ENCODE assay signal across 8 mouse cellular contexts in the genomic region with DNA sequence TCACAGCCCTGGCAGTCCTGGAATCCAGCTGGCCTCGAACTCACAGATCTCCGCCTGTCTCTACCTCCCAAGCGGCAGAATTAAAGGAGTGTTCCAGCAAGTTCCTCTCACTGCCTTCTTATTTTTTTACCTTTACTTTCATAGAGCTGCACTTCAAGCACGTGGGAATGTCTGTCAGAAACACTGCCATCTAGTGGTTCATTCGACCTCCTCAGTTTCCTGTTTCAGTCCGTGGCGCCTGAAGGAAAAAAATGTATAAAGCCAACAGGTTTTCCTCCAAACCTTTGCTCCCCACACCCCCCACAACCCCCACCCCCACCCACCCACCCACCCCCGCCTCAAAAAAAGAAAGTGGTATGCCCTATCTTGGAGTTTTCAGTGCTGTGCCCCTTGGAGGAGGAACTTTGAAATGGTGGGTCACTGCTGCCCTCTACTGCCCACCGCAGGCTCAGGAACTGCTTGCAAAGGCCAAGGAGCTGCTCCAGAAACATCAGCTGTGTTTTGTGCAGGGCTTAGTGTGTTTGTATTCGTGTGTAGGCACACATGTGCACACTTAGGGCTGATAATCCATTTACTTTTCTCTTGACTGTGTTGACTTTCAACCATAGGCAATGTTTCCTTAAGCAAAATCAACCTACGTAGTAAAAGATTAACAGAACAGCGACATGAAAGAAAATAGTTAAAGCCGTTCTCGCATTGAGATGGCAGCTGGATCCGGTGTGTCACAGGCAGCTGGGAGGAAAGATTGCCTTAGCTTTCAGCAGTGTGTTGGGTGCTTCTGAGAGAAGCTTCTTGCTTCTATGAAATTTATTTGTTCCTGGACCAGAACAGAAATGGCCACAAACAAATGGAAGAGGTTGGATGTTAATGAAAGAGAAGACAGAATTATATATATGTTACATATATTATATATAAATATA. TPM values are rescaled to one million over a fixed set of nuclear protein-coding genes. Genes with fewer than 3 reads are reported as not detected.
A peak's percentile ranks its signal among the peaks of the same experiment; 100 is the strongest.
DNase-seq lines count a peak whose midpoint lies in the region; ATAC-seq and TF ChIP-seq lines count a peak whose summit lies in the region.

No protein-coding gene starts in this region.

- no peaks in the 10 kb centered on the region for H3K4me1 ChIP-seq in bone marrow, adult 2 months (ENCODE audit: control insufficient read depth, insufficient read depth, low read length)
- H3K4me1 ChIP-seq in heart, embryonic 11.5 days (ENCODE audit: control insufficient read depth, insufficient read depth, low read length), result no peaks in the 10 kb centered on the region
- 0 out of 2 replicates have a peak, but pooled peaks cover 2% of the 10 kb centered on the region for H3K4me1 ChIP-seq in kidney, embryonic 15.5 days
- no peaks in the 10 kb centered on the region for H3K4me1 ChIP-seq in limb, embryonic 15.5 days

- 25% methylated on average over 15 of the region's 15 CpGs for WGBS in bone marrow, adult 2 months
- 25% methylated on average over 15 of the region's 15 CpGs for WGBS in heart, embryonic 11.5 days (ENCODE audit: insufficient replicate concordance)
- WGBS in kidney, embryonic 15.5 days, result 19% methylated on average over 15 of the region's 15 CpGs
- WGBS in limb, embryonic 15.5 days, result 20% methylated on average over 15 of the region's 15 CpGs

- peak; percentile 84 to 86 for DNase-seq in B cell, adult 2 months
- DNase-seq in spleen, postnatal 36 days (ENCODE audit: low spot score in 2 of 2), result peak; percentile 64 to 68

- no peaks in the 10 kb centered on the region for H3K9me3 ChIP-seq in heart, embryonic 11.5 days (replicated peaks; ENCODE audit: control insufficient read depth, low read length)
- H3K9me3 ChIP-seq in kidney, embryonic 15.5 days (replicated peaks), result no peaks in the 10 kb centered on the region
- no peaks in the 10 kb centered on the region for H3K9me3 ChIP-seq in limb, embryonic 15.5 days

- peak overlapping the region; percentile 36 for H3K4me2 ChIP-seq in heart, embryonic 11.5 days
- H3K4me2 ChIP-seq in kidney, embryonic 15.5 days, result peak overlapping the region; percentile 51
- peak overlapping the region; percentile 37 for H3K4me2 ChIP-seq in limb, embryonic 15.5 days

- peak; percentile 83 for ATAC-seq in erythroblast, adult 5-6 weeks (replicated peaks; ENCODE audit: low FRiP score, poor library complexity, severe bottlenecking)
- ATAC-seq in heart, embryonic 11.5 days (replicated peaks; ENCODE audit: insufficient number of reproducible peaks, low FRiP score, low TSS enrichment), result peak; percentile 77
- ATAC-seq in kidney, embryonic 15.5 days (replicated peaks; ENCODE audit: low FRiP score), result peak; percentile 98
- peak; percentile 71; the same call in 1 of the 2 replicates for ATAC-seq in limb, embryonic 15.5 days (ENCODE audit: insufficient number of reproducible peaks, low FRiP score, low TSS enrichment, low read depth)
- ATAC-seq in monocyte, adult 5-6 weeks (replicated peaks; ENCODE audit: insufficient number of reproducible peaks, low FRiP score, low TSS enrichment, poor library complexity, severe bottlenecking), result peak; percentile 87

- no peak overlapping the region for H3K27ac ChIP-seq in bone marrow, adult 2 months (ENCODE audit: control insufficient read depth, insufficient read depth, low read depth, low read length, poor library complexity)
- no peak overlapping the region for H3K27ac ChIP-seq in heart, embryonic 11.5 days (ENCODE audit: low read depth, low read length)
- H3K27ac ChIP-seq in kidney, embryonic 15.5 days, result 0 out of 2 replicates have a peak overlapping the region, but pooled peaks have one; percentile 18
- H3K27ac ChIP-seq in limb, embryonic 15.5 days, result no peak overlapping the region

- peak; percentile 86 for TF ChIP-seq CTCF in bone marrow, adult 2 months (IDR thresholded peaks at IDR 0.05; ENCODE audit: control insufficient read depth, insufficient read depth, low read length)

- no peak for TF ChIP-seq POLR2A in bone marrow, adult 2 months (IDR thresholded peaks at IDR 0.05; ENCODE audit: borderline replicate concordance, control insufficient read depth, low read depth, low read length)

- no peak overlapping the region for H3K9ac ChIP-seq in heart, embryonic 11.5 days (ENCODE audit: low read depth, low read length)
- no peak overlapping the region for H3K9ac ChIP-seq in kidney, embryonic 15.5 days
- H3K9ac ChIP-seq in limb, embryonic 15.5 days, result no peak overlapping the region

- no peak overlapping the region for H3K4me3 ChIP-seq in bone marrow, adult 2 months (replicated peaks; ENCODE audit: control insufficient read depth, low read depth, low read length)
- no peak overlapping the region for H3K4me3 ChIP-seq in heart, embryonic 11.5 days (ENCODE audit: low read depth, low read length)
- no peak overlapping the region for H3K4me3 ChIP-seq in kidney, embryonic 15.5 days (replicated peaks)
- H3K4me3 ChIP-seq in limb, embryonic 15.5 days, result no peak overlapping the region

- no peaks in the 10 kb centered on the region for H3K27me3 ChIP-seq in heart, embryonic 11.5 days (ENCODE audit: control insufficient read depth, insufficient read depth, low read length)
- no peaks in the 10 kb centered on the region for H3K27me3 ChIP-seq in kidney, embryonic 15.5 days
- no peaks in the 10 kb centered on the region for H3K27me3 ChIP-seq in limb, embryonic 15.5 days

- H3K36me3 ChIP-seq in heart, embryonic 11.5 days (ENCODE audit: control insufficient read depth, insufficient read depth, low read length), result no peaks in the 10 kb centered on the region
- no peaks in the 10 kb centered on the region for H3K36me3 ChIP-seq in kidney, embryonic 15.5 days
- no peaks in the 10 kb centered on the region for H3K36me3 ChIP-seq in limb, embryonic 15.5 days

RNA-seq across cellular contexts. Expression of a gene that starts 35.8 kb away (rescaled TPM):
- 67.0 and 90.0 TPM in 2 replicates for polyA plus RNA-seq in bone marrow, adult 2 months (2011; ENCODE audit: insufficient read depth, insufficient read length, low replicate concordance, missing spikeins)
- total RNA-seq in erythroblast, adult 5-6 weeks (2015; ENCODE audit: low replicate concordance), result 11.3 and 35.9 TPM in 2 replicates
- total RNA-seq in erythroblast, adult 5-6 weeks (2017; ENCODE audit: low replicate concordance), result 19.4 and 19.6 TPM in 2 replicates
- polyA plus RNA-seq in heart, embryonic 11.5 days (2014; fragmentation: Nextera tagmentation; extraction: Ambion mirVana), result 73.6 and 75.5 TPM in 2 replicates
- polyA plus RNA-seq in kidney, embryonic 15.5 days (2015; fragmentation: Nextera tagmentation; extraction: Ambion mirVana), result 90.4 and 95.3 TPM in 2 replicates
- 75.6 and 78.5 TPM in 2 replicates for polyA plus RNA-seq in limb, embryonic 15.5 days (2015; fragmentation: Nextera tagmentation; extraction: Ambion mirVana)
- total RNA-seq in monocyte, adult 5-6 weeks (2017), result 18.7 to 24.4 TPM (median 21.7 TPM) in 3 replicates
